Mouse (Mus musculus) right cerebral cortex, postnatal 36 days (tissue): ENCODE measurements around the gene Il27.

ENCODE experiments used
- DNase-seq, 2 experiments: peaks; one replicate each; pipeline ENCODE4 v3.0.0; 2022; ENCODE audit warnings: low spot score in 2 of 2, mixed read lengths in 1 of 2

The Il27 gene

DNA sequence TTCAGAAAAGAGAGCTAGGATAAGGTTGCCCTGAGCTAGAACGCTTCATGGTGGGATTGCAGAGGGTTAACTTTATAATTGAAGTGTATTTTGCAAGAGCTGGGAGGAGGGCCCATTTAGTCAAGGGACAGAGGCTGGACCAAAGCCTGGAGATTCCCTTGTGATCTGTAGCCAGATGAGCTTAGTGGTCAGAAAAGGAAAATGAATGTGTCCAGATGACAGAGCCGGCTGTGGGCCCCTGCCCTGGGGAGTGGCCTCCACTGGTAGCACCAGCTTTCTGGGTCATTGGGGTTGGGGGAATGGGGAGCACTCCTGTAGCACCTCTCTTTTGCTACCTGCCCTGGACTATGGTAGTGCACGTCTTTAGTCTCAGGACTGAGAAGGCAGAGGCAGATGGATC, 12.3 kb upstream of the Il27 start:
- DNase-seq, result no peak

DNA sequence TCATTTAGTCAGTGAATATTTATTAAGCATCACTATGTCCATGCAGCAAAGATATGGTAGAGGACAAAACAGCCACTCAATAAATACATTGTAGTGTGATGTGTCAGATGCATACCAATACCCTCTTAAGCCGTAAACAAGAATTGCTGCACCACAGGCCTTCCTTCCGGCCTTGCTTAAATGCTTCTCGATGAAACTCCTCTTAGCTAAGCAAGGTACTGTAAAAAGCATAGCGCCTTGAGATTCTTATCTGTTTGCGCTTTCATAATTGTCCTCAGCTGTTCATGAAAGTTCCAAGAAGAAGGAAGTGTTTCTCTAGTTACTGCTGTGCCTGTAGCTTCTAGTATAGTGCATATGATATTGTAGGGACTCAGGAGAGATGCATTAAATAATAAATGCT, 11.9 kb upstream of the Il27 start:
- no peak for DNase-seq

DNA sequence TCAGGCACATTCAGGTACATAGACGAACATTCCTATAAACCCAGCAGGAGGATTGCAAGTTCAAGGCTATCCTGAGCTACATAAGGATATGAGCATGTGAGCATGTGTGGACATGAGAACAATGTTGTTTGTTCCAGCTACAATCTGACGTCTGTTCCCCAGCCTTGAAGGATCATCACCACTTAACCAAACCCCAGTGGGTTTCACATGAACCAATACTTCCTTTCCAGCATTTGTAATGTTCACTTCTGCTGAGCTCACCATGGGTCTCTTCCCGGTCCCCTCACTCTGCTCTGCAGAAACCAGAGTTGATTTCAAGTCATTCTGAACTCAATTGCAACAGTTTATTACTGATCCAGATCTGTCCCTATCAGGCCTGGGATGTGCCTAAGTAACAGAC, 7.9 kb upstream of the Il27 start:
- DNase-seq, result no peak

DNA sequence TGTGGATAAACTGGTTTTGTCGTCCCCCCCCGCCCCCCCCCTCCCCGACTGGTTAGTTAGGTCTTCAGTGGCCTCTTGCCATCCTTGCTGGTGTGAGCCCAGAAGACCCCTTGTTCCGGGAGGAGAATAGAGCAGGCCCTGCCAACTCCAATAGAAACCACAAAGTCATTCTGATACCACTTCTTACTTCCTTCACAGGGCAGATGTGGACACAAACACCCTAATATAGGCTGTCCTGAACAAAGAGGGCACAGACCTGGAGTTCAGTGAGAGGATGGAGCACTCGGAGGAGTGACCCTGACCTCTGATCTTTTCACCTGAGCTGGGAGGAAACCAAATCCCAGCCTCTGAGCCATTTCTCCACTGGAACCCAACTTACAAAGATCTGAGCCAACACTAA, 7.2 kb upstream of the Il27 start:
- DNase-seq, result no peak

DNA sequence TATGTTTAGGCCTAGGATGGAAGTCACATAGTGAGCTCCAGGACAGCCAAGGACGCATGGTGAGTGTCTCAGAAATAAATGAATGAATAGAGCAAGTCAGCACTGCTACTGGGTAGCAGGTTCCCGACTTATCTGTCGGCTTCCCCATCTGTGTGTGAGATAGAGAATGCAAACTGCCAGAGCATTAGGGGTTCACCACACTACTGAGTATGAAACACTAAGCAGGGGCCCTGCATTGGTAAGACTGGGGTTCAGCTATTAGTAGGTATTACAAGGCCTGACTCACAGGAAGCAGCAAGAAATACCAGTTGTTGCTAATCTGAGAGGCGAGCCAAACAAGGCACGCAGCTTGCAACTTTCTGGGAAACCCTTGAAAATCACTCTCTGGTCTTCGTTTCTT, 4.2 kb upstream of the Il27 start:
- no peak for DNase-seq

DNA sequence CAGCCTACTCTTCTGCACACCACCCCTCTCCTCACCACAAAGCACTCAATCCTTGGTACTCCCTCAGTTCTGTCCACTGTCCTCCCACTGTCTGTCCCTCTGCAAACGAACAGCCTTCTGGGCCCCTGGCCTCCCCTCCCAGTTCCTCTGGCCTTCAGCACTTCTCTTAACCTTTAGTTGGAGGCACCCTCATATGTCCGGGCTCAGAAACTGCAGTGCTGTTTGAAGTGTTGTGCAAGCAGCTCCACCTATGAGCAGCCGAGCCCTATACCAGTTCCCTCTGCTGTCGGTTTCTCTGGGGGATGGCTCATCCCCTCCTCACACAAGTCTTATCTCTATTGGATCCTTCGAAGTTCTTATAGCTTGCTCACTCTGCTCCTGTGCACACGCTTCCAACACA, 1.7 kb upstream of the Il27 start:
- DNase-seq, result no peak

DNA sequence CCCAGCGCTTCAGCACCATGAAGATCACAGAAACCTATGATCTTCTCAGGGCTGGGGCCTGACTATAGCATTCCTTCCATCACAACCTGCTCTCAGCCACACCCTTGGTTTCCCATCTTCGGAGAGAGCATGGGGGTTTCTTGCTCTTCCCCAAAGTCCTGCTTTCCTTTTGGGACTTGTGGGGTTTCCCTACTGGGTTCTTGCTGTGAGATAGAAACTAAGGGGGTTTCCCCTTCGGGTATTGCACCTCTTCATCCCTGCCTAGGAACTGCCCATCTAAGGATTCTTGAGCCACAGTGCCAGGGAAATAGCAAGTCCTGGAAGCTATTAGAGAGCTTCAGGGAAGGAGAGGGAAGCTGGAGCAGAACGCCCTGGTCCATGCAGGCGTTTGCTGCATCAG, 1.1 kb upstream of the Il27 start:
- no peak for DNase-seq

DNA sequence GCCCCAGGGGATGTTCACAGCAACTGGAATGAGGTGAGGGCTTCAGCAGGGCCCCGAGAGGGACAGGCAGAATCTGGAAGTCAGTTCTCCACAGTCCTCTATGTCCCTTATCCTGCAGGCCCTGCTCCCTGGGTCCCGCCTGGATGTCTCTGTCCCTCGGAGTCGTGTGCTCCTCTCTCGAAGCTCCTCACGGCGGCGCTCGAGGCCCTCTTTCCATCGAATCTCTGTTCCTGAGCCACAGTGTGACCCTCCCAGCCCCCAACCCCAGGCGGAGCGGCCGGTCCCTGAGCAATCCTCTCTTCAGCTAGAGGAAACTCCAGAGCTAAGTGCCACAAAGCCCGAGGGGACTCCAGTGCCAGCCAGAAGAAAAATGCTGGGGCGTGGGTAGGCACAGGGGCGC, 7.0 kb downstream of the Il27 start:
- DNase-seq, result no peak

DNA sequence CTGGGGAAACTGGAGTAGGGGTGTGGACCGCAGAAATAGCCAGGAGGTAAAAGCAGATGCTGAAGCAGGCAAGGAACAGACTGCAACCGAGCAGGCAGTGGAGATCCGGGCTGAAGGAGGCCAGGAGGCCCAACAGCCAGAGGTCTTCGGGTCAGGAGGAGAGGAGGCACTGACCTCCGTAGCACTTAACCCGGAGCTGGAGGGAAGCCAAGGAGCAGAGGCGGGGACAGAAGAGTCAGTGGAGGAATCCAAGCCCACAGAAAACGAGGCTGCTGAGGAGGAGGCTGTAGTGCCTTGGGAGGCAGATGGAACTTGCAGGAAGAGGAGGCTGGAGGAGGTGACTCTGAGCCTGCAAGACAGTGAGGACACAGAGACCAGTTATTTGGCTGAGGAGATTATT, 7.9 kb downstream of the Il27 start:
- DNase-seq, result no peak

DNA sequence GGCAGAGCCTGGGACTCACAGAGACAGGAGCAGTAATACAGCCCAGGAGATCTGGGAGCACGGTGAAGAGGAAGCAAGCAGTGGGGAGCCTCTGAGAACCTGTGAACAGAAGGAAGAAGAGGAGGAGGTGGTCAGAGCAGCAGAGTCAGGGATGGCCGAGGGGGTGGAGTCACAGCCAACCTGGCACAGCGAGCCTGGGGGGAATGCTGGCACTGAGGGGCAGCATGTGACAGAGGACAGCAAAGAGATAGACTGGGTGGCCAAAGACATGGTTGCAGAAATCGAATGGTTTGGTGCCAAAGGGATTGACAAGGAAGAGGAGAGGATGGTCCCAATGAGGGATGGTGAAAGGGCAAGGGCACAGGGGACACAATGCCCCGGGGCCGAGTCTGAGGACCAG, 9.0 kb downstream of the Il27 start, which contains the start of gene Cln3:
Gene Cln3, minus strand, starts transcription at position 101 of the 400 bp plus-strand sequence.
- DNase-seq, result no peak

DNA sequence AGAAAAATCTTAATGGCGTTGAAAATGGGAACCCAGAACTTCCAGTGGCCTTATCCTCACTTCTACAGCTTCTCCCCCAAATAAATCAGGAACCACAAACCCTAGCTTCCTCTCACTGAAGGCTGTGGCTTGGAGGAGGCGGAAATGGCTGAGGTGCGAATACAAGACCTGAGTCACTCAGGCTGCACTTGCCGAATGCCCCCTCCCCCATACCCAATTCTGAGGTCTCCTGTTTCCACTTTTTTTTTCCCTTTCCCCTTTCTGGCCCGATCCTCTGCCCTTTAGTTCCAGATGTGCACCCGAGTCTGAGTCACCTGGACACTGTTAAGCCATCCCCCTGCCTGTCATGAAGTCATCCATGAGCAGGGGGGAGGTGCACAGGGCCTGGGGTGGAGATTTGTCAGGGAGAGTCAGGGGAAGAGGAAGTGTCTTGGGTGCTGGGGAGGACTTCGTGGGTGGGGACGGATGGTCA, 10.2 kb downstream of the Il27 start, which contains the start of gene Apobr:
Gene Apobr, plus strand, starts transcription at position 437 of the 472 bp plus-strand sequence.
- DNase-seq, result no peak

DNA sequence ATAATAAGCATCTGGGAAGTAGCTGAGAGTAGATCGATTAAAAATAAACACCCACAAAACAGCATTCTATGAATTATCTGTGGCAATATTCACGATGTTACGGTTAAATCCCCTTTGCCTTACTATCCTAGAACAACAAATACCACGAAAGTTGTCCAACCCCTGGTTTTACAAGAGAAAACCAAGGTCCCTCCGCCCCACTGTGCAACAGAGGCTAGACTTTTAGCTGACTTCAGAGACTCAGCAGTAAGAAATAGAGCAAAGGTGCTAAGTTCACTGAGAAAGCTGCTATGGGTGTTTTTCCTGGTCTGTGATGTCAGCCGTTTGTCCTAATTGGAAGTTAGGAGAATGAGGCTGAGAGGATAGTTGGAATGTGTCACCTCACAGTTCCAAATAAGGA, 11.0 kb downstream of the Il27 start:
- DNase-seq, result no peak

DNA sequence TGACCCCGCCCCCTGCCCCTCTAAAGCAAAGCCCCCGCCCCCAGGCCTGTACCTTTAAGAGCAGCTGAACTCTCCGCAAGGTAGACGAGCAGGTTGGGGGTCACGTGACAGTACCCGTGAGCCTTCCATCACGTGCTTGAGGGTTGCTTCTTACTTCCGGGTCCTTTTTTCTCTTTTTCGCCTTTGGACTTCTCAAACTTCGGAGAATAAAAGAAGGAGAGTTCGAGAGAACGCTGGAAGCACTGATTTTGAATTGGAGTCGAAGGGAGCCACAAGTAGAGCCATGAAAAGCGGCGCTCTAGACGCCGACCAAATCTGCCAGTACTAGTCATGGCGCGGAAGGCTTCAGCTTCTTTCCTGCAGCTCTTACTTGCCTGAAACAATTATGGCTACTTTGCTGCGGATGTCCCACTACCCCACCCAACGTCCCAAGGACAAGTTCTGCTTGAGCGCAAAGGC, 11.5 kb downstream of the Il27 start:
- peak; percentile 82 to 83 for DNase-seq

DNA sequence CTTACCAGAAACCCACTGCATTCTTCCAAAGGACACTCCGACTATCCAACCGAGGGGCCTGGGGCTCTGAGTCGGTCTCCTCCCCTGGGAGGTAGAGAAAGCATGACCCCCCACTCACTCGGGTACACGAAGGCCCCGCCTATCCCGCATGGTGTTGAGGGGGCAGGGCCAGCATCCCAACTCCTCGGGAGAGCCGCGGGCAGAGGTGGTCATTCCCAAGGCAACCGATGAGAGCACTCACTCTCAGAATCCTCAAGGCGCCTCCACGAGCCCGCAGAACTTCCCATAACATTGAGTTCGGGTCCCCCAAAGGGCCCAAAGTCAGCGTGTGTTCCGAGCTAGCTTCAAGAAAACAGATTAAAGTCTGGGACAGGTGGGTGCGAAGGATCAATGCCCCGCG, 12.0 kb downstream of the Il27 start:
- no peak for DNase-seq

DNA sequence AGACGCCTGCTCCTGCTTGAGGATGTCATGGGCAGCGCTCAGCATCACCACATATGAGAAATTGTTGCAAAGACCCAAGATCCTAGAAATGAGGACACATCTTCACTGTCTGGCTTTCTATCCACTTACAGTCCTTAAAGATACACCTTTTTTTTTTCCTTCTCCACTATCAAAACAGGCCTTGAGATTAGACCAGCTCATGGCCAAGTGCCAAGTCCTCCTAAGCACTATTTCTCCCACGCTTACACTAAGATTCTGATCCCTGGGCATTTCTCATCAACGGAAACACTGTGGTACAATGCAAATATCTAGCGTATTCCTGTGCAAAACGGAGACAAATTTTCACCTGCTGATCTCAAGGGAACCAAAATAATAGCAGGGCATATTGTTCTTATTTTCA, 13.1 kb downstream of the Il27 start:
- DNase-seq, result no peak

DNA sequence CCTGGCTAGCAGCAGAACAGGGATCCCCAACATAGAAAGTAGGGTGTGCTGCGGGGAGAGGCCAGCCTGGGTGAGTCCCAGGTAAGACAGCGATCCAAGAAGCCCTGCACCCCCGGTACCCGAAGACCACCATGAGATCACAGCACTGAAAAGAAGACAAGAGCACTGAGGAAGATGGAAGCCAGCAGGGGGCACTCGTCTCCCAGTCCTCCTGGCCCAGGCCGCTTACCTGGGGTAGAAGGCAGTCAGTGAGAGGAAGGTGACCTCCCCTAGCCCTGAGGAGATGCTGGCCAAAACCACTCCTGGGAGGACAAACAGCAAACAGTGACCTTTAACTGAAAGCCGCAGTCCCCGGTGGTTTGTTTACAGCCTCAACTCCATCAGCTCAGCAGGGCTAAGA, 15.6 kb downstream of the Il27 start:
- DNase-seq, result no peak

DNA sequence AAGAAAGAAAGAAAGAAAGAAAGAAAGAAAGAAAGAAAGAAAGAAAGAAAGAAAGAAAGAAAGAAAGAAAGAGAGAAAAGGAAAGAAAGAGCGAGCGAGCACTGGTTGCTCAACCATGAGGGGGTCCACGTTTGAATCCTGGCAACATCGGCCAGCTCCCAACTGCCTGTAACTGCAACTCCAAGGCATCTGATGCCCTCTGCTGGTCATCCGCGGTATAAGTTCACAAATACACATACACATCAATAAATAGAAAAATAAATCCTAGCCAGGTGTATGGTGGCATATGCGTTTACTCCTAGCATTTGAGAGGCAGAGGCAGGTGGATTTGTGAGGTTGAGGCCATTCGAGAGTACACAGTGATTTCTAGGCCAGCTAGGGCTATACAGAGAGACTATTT, 17.8 kb downstream of the Il27 start:
- DNase-seq, result no peak

DNA sequence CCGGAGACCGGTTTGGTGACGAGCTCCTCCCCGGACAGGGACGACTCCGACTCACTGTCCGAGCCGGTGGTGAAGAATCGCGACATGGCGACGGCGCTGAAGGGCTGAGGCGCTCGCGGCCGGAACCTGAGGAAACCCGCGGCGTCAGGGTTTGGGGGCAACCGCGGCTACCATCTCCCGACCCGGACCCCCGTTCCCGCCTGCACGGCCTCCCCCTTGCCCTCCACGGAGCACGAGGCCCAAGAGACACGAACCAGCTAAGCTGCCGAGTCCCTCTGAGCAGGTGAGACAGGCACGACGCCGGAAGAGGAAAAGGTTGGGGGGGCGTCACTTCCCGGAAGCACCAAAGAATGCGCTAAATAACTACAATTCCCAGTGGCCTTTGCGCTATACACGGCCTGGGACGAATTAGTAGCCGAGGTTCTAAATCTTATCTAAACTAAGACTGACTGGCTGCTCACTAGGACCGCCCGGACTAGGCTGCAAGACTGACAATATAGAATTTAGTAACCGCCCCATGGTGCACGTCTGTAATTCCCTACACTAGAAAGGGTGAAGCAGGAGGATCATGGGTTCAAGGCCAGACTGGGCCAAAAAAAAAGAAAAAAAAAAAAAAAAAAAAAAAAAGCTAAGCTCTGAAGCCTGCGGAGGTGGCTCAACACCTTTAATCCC, 28.5 kb downstream of the Il27 start, which contains the start of gene Eif3c:
Gene Eif3c, minus strand, starts transcription at position 318 of the 672 bp plus-strand sequence.
- DNase-seq, result peak; percentile 82 to 91

DNA sequence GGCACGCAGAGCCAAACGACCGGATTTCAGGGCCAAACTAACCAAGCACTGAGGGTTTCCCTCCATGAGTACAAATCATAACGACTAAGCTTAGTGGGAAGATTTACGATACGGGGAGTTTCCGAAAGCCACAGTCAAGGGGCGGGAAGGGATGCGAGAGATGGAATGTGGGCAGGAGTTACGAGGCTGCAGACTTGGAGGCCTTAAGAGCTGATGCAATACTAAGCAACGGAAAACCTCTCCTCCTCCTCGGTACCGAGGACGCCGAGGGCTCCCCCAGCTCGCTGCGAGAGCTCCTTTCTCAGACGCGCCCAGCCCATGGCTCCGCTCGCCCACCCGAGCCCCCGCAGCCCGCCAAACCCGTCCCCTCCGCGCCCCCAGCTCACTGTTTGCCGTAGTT, 29.0 kb downstream of the Il27 start:
- no peak for DNase-seq

DNA sequence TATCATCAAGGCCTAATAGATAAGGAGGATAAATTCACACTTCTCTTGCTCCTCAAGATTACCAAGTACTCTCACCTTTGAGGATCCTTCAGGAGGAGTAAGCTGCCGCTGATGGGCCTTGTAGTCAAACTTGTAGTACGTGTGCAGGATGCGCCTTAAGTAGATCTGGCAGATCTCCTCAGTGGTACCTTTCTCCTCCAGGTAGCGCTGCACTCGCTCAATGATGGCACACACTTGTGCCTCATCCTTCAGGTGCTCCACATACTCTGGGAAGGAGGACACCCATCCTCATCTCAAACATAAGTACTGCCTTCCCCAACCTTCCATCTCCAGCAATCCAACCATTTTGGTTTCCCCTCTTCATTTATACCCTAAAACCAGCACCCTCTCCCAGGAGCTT, 38.1 kb downstream of the Il27 start:
- no peak for DNase-seq

DNA sequence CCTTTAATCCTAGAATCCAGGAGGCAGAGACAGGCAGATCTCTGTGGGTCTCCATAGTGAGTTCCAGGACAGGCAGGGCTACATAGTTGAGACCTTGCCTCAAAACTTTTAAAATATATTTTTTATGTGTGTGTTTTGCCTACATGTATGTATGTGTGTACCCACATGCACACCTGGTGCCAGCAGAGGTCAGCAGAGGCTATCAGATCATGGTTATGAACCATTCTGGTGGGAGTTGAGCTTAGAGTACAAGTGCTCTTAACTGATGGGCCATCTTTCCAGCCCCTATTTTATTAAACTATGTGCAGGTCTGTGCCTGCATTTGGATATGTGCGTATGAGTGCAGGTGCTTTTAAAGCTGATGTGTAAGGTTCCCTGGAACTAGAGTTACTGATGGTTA, 39.9 kb downstream of the Il27 start:
- no peak for DNase-seq

DNA sequence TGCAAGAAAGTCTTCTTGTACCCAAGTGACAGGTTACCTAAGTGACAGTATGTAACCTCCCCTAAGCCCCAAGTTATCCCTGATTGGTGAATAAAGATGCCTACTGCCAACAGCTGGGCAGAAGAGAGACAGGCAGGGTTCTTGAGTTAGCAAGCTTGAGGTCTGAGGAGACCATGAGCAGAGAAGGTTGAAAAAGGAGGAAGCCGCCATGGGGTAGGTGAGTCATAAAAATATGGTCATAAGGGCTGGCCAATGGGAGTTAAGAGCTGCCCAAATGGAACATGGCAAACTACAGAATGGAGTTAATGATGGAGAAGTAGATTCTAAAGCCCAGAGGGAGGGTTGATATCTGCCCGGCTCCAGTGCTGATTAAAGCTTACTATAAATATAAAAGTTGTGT, 49.1 kb downstream of the Il27 start:
- no peak for DNase-seq

DNA sequence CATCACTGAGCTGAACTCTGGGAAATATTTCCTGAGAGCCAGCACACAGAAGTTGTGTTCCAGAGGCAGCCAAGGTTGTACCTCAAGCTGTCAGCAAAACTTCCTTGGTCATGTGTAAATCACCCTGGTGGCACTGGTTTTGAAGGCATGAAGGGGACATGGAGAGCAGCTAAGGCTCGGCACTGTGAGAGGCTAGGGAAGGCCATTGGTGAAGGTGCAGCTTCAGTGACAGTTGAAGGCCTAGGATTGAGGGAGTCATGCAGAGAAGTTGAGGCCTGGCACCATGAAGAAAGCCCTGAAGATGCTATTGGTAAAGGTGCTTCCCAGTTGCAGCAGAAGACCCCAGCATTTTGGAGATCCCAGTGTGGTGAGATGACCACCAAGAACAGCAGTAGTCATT, 53.1 kb downstream of the Il27 start:
- DNase-seq, result no peak
